Comparison of ENCODE assay signal across 25 mouse cellular contexts in the genomic region with DNA sequence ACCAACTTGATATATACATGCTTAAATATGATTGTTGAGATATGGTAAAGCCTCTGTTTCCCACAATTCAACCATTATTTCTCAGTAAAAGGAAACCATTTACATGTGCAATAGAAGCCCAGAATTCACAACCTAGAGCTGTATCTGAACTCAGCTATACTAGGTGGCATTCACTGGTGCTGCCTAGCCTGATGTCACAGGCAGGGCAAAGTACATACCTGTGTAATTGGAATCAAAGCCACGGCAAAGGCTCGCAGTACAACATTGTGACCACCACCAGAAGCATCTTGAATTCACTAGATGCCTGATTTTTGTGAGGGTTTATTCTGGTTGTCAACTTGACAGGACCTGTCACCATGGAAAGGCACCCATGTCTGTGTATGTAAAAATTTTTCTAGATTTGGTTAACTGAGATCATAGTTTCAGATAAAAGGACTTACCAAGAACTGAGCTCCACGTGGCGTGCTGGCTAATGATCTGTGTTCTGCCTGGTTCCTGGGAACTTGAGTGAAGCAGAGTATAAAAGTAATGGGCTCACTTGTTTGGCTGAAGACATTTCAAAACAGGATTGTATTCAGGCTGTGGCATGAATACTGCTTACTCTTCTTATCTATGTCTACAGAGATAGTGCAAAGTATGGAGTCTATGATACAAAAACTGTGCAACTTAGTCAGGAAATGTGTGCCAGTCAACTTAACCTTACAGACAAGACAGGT.
"Had no signal": no experiment of that assay in that cellular context is flagged by ENCODE, and none has a peak within 500 bp of the region (broad histone marks: within the 10 kb centered on the region; RNA-seq: fewer than 3 reads in every experiment).

No protein-coding gene starts in this region.

- H3K4me1 ChIP-seq: heart, embryonic 15.5 days; hindbrain, embryonic 13.5 days; hindbrain, embryonic 15.5 days; kidney, embryonic 15.5 days; limb, embryonic 15.5 days; liver, embryonic 12.5 days had no signal

- H3K36me3 ChIP-seq: heart, embryonic 13.5 days; heart, embryonic 15.5 days; hindbrain, embryonic 13.5 days; hindbrain, embryonic 15.5 days; kidney, embryonic 15.5 days; limb, embryonic 13.5 days; limb, embryonic 15.5 days; liver, embryonic 12.5 days had no signal

- ATAC-seq: forebrain, postnatal 0 days; hindbrain, postnatal 0 days; liver, embryonic 12.5 days had no signal

- H3K4me3 ChIP-seq: heart, embryonic 13.5 days; heart, embryonic 15.5 days; hindbrain, embryonic 13.5 days; hindbrain, embryonic 15.5 days; kidney, embryonic 15.5 days; limb, embryonic 13.5 days; limb, embryonic 15.5 days; liver, embryonic 12.5 days had no signal

- H3K9me3 ChIP-seq: heart, embryonic 13.5 days; heart, embryonic 15.5 days; hindbrain, embryonic 13.5 days; hindbrain, embryonic 15.5 days; kidney, embryonic 15.5 days; limb, embryonic 13.5 days; limb, embryonic 15.5 days; liver, embryonic 12.5 days had no signal

- H3K27ac ChIP-seq: heart, embryonic 13.5 days; heart, embryonic 15.5 days; hindbrain, embryonic 13.5 days; hindbrain, embryonic 15.5 days; hindbrain, postnatal 0 days; kidney, embryonic 15.5 days; kidney, postnatal 0 days; limb, embryonic 13.5 days; limb, embryonic 15.5 days; liver, embryonic 12.5 days had no signal

- H3K9ac ChIP-seq: forebrain, postnatal 0 days; heart, embryonic 13.5 days; heart, embryonic 15.5 days; hindbrain, embryonic 13.5 days; hindbrain, embryonic 15.5 days; kidney, embryonic 15.5 days; limb, embryonic 13.5 days; limb, embryonic 15.5 days; liver, embryonic 12.5 days had no signal

- DNase-seq: forebrain, postnatal 0 days; gastrocnemius, postnatal 14 days; gastrocnemius, postnatal 36 days; heart, adult 18-20 months; heart, postnatal 14 days; heart, postnatal 36 days; kidney, adult 11 months; kidney, adult 2 months; kidney, adult 9 months; kidney, postnatal 14 days; kidney, postnatal 36 days; layer of hippocampus, adult 9-11 months; layer of hippocampus, postnatal 36 days; left cerebral cortex, postnatal 4 days had no signal

- H3K4me2 ChIP-seq: heart, embryonic 11.5 days; heart, embryonic 13.5 days; heart, embryonic 15.5 days; hindbrain, embryonic 13.5 days; hindbrain, embryonic 15.5 days; kidney, embryonic 15.5 days; limb, embryonic 13.5 days; limb, embryonic 15.5 days; liver, embryonic 12.5 days had no signal

- H3K27me3 ChIP-seq: heart, embryonic 13.5 days; heart, embryonic 15.5 days; hindbrain, embryonic 13.5 days; hindbrain, embryonic 15.5 days; kidney, embryonic 15.5 days; limb, embryonic 15.5 days; liver, embryonic 12.5 days had no signal
